Comparison of ENCODE assay signal across 27 mouse cellular contexts in genomic region chr17:86824502-86825162, GRCm38 (mm10).
A peak's percentile ranks its signal among the peaks of the same experiment; 100 is the strongest.
DNase-seq lines count a peak whose midpoint lies in the region; ATAC-seq and TF ChIP-seq lines count a peak whose summit lies in the region.
"Had no signal": no experiment of that assay in that cellular context is flagged by ENCODE, and none has a peak within 500 bp of the region (broad histone marks: within the 10 kb centered on the region; RNA-seq: fewer than 3 reads in every experiment).

No protein-coding gene starts in this region.

- H3K4me1 ChIP-seq in lung, adult 2 months (ENCODE audit: control insufficient read depth, insufficient read depth, low read length): peaks cover 14% of the 10 kb centered on the region
- H3K4me1 ChIP-seq: forebrain, embryonic 12.5 days; hindbrain, embryonic 15.5 days had no signal

- WGBS in lung, adult 2 months: 71% methylated on average over 18 of the region's 18 CpGs

- no peak for TF ChIP-seq POLR2A in lung, adult 2 months (IDR thresholded peaks at IDR 0.05; ENCODE audit: borderline replicate concordance, extremely low read depth, low read depth, low read length)

- ATAC-seq in megakaryocyte, adult 5-6 weeks (ENCODE audit: poor library complexity, severe bottlenecking): no peak
- ATAC-seq: activated CD4-positive, CD25-positive, alpha-beta regulatory T cell, adult 4 months; inflammation-experienced regulatory T-cells, adult 6 months; lung, postnatal 0 days had no signal

- TF ChIP-seq CTCF in lung, adult 2 months (IDR thresholded peaks at IDR 0.05; ENCODE audit: insufficient read depth, low read length): no peak

- H3K4me3 ChIP-seq in lung, adult 2 months (replicated peaks; ENCODE audit: extremely low read depth, low read depth, low read length): no peak overlapping the region
- H3K4me3 ChIP-seq: erythroblast, embryonic 14.5 days; forebrain, embryonic 12.5 days; heart, embryonic 12.5 days; hindbrain, embryonic 10.5 days; hindbrain, embryonic 15.5 days; limb, embryonic 12.5 days; megakaryocyte, embryonic 14.5 days had no signal

- DNase-seq in heart, postnatal 4 days: peak; percentile 3
- DNase-seq in heart, adult 9 months (ENCODE audit: low spot score in 2 of 2): no peak
- DNase-seq in lung, adult 2 months: peak; percentile 9
- no peak for DNase-seq in lung, postnatal 14 days
- DNase-seq in thymus, postnatal 4 days: peak; percentile 4
- no peak for DNase-seq in thymus, postnatal 36 days
- DNase-seq: adrenal gland, adult 2 months; adrenal gland, postnatal 36 days; B cell, adult 2 months; cerebellum, adult 18-20 months; cerebellum, postnatal 10 days; kidney, adult 8-10 months; kidney, postnatal 14 days; layer of hippocampus, adult 9-11 months; midbrain, embryonic 14.5 days; thymus, postnatal 25 days had no signal

Comparison
In these comparisons a context has a peak if more than half of its experiments do, and no peak if none do; other contexts are left out.
1. DNase-seq: peak in heart, postnatal 4 days (single experiment), lung, adult 2 months (single experiment) and thymus, postnatal 4 days (single experiment); none in heart, adult 9 months (0 of 2), lung, postnatal 14 days (single experiment) and thymus, postnatal 36 days (0 of 2).